Mouse (Mus musculus) adrenal gland, adult 2 months (tissue): Measurements from ENCODE around the gene Usp19. TPM values are rescaled to one million over a fixed set of nuclear protein-coding genes. Genes with fewer than 3 reads are reported as not detected.

ENCODE experiments used
- DNase-seq: peaks from one replicate; pipeline ENCODE4 v3.0.0; 2021
- polyA plus RNA-seq: library from polyadenylated mRNA; depleted of rRNA; stranded (reverse); fragments of >200 nt; gene quantifications from 2 replicates; pipeline ENCODE4 v1.2.3, GENCODE M21; 2012; rRNA removed
- total RNA-seq, 2 experiments: library from RNA; stranded (reverse); gene quantifications; 2 replicates each; pipeline ENCODE4 v1.2.3; 2021

Usp19 gene
- total and polyA plus RNA-seq, 3 experiments = 172 to 261 (median 248) TPM

DNA sequence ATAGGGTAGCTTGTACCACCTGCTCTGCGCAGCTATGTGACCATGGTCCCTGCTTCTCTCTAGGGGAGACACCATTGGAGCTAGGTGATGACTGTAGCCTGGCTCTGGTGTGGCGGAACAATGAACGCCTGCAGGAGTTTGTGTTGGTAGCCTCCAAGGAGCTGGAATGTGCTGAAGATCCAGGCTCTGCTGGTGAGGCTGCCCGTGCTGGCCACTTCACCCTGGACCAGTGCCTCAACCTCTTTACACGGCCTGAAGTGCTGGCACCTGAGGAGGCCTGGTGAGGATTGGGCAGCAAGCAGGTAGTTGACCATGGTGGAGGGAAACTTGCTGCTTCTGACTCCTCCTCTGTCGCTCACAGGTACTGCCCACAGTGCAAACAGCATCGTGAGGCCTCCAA is 8.8 kb downstream of the Usp19 start:
- DNase-seq = no peak

DNA sequence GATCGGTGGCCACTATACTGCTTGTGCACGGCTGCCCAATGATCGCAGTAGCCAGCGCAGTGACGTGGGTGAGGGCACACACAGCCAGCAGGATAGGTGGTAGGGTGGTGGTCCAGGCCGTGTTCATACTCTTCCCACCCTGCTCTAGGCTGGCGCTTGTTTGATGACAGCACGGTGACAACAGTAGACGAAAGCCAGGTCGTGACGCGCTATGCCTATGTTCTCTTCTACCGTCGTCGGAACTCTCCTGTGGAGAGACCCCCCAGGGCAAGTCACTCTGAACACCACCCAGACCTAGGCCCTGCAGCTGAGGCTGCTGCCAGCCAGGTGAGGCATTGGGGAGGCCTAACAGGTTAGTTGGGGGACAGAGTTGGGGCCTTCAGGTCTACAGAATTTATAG is 9.5 kb downstream of the Usp19 start:
- DNase-seq = no peak

DNA sequence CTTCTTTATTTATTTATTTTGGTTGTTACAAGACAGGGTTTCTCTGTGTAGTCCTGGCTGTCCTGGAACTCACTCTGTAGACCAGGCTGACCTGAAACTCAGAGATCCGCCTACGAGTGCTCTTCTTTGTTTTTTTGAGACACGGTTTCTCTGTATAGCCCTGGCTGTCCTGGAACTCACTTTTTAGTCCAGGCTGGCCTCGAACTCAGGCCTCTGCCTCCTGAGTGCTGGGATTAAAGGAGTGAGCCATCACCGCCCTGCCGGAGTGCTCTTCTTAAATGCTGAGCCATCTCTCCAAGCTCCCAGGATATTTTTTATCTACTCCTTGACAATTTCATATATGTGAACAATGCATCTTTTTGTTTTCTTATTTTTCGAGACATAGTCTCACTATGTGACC is 16.5 kb downstream of the Usp19 start:
- DNase-seq = peak; percentile 3

DNA sequence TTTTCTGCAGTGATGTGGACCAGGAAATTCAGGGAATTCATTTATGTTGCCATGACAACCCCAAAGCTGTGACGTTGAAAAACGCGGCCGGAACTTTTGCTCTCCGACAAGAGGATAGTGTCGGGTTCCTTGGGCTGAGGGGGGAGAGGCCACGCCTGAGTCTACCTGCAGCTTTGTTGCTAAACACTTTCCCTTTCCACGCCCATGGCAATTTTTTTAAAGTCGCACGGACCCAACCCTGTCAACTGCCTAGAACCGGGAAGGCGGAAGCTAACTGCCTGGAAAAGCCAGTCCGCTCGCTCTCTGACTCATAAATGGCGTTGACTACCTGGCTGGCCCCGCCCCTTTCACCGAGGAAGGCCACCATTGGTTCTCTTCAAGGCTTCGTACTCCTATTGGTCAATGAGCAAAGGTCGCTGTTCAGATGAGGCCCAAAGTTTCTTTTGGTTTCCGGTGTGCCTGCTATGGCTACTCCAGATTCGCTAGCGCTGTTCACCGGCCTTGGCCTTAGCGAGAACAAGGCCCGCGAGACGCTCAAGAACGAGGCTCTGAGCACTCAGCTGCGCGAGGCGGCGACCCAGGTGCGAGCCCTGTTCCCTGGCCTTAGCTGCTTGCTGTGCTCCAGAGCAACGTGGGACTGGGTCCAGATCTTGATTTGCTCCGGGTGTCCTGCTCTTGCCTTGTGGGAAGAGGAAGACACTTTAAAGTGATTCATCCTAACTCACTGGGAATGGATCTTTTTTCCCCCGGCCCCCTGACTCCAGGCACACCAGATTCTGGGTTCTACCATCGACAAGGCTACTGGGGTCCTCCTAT is 17.4 kb downstream of the Usp19 start, which contains the start of gene Qars:
TSS of gene Qars (plus strand) at position 88 of the 816 bp plus-strand sequence.
- DNase-seq = peak; percentile 97

DNA sequence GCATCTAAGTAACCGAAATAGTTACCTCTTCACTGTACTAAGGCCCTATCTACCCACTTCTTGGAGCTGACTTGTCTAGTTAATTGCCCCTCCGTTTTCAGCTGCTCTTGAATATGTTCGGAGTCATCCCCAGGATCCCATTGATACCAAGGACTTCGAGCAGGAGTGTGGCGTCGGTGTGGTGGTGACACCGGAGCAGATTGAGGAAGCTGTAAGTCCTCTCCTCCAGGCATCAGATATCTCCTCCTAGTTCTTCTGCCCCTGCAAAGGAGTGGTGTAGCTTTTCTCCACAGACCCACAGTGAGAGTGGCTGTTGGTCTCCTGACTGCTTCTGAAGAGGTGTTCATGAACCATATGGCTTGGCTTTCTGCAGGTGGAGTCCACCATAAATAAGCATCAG is 18.4 kb downstream of the Usp19 start:
- peak; percentile 6 for DNase-seq

DNA sequence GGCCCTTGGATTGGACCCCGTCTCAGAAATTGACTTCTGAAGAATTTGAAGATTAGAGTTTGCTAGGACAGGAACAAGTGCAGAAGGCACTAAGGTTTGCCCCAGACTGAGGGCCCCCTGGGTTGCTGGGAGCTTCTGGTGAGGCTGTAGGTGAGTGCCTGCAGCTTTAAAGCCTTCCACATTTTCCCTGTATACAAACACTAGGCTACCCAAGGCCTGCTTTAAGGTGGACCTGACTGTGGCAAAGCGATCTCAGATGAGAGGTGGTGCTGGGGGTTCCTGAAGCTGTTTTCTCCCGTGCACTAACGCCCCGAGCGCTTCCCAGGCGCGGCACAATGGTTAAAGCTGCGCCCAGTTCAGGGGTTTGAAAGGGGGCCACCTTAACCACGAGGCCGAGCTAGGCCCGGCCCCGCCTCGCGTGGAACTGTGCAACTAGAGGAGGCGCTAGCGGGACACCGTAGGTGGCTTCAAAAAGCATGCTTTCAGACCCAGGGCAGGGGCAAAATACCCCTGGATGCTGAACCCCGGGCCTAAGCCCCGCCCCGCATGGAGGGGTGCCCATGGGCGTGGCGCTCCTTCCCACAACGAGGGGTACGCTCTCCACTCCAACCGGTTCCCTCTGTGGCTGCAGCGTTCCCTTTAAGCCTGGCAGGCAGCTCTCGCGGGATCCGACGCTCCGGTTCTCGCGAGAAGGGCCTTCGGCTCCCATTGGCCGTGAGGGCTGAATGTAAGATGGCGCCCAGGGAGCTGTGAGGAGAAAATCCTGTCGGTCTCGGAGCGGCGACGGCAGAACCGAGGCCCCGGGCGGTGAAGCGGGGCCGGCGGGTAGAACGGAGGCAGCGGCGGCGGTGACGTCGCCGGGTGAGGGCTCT is 26.2 kb downstream of the Usp19 start, which contains the start of gene Qrich1:
TSS of gene Qrich1 (plus strand) at position 427 of the 872 bp plus-strand sequence.
- peak; percentile 97 for DNase-seq

DNA sequence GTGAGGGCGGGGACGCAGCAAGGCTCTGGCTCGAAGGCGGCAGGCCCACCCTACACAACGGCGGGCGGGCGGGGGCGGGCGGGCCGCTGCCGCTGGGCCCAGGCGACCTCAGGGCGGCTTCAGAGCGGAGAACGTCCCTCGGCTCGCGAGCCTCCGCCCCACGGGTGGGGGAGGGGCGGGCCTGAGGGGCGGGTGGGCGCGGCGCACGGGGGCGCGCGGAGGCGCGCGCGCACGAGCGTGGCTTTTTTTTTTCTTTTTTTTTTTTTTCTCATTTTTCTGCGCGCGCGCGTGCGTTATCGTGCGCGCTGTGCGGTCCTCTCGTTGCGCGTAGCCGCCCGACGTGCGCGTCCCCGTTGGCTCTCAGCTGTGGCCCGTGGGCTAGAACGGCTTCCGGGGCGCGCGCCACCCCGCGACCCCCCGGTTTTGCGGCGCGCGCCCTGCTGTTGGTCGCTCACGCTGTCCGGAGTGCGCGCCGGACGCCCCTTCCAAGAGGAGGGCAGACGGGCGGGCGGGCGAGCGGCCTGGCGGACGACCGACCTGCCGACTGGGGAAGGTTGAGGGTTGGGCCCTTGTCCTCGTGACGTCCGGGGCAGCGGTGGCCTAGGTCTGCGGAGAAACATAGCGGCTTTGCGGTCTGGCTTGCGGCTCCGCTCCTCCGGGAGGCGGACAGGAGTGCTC is 27.0 kb downstream of the Usp19 start:
- peak; percentile 92 for DNase-seq

DNA sequence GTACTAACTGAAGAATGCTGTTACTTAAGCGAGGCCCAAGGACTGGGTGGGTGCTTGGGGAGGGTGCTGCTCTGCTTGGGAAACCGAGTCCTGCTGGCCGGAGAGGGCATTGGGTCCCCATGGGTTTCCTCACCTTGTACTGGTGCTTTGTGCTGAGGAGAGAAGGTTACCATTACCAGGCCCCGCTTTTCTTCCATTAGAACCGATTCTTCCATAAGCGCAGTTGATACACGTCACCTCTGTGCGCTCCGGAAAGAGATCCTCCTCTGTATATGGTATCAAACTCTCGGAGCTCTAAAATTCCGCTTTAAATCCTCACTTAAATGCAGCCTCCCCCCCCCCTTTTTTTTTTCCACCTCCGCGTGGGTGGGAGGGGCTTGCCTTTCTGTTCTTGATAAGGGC is 27.5 kb downstream of the Usp19 start:
- no peak for DNase-seq

DNA sequence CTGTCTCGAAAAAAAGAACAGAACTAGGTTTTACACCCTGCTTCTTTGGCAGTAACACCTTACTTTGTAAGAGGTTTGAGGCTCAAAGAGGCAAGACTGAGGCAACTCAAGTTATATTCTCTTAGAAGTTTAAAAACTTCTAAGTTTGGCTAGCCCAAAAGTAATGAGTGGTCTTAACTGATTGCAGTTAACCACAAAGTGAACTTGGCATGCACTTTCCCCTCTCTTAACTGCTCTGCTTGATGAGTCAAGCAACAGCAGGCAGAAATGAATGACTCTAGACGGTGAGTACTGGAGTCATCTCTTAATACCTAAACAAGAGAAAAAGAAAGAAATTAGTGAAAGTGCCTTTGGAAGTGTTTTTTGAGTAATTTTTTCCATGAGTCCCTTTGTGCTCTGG is 31.2 kb downstream of the Usp19 start:
- DNase-seq = no peak

DNA sequence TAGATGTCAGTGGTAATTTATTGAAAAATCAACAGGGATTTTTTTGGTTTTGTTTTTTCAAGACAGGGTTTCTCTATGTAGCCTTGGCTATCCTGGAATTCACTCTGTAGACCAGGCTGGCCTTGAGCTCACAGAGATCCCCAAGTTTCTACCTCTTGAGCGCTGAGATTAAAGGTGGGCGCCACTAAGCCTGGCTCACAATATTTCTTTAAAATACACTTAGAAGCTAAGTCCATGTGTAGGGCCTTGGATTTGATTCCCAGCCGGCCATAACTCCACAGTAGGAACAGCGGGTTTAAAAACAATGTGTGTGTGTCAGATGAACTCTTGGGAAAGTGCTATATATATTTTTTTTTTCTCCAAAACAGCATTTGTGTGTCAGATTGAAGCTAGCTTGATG is 32.9 kb downstream of the Usp19 start:
- no peak for DNase-seq

DNA sequence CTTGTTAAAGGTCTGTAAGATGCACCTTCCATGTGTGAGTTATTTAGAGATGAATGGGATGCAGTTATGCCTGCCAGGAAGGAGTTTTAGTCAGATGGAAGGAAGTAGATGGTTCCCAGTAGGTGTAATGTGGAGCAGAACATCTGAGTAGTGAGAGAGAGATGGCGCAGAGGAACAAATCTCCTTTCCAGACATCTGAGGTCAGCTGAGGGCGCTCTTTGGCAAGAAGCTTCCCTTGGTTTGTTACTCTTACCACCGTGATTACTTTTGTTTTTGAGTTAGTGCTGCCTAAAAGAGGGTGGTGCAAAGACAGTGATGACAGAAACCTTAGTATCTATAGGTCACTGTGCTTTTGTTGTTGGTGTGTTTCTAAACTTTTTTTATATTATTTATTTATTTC is 35.0 kb downstream of the Usp19 start:
- no peak for DNase-seq

DNA sequence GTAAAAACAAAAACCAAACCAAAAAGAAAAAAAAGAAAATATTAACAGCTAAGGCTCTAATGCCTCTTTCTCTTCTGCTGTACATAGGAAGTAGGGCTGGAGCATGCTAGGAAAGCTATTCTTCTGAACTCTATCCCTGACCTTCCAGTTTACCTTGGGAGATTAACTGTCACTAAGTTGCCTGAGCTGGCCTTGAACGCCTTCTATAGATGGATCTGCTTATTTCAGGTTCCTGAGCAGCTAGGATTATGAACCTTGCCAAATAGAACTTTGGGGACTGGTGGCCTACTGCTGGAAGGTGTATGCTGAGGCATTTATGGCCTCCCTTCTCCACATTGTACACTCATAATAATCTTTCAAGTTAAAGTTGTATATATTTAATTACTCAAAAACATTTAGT is 40.6 kb downstream of the Usp19 start:
- no peak for DNase-seq

DNA sequence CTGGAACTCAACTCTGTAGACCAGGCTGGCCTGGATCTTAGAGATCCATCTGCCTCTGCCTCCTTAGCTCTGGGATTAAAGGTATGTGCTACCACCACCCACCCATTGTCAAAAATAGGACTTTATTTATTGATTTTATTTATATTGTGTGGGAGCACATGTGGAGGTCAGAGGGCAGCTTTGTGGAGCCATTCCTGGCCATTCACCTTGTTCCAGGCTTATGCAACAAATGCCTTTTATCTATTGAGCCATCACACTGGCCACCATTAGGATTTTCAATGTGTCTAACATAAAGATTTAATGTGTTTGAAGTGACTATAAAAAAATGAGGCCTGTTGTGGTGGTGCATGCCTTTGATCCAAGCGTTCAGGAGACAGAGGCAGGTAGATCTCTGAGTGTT is 41.1 kb downstream of the Usp19 start:
- no peak for DNase-seq

DNA sequence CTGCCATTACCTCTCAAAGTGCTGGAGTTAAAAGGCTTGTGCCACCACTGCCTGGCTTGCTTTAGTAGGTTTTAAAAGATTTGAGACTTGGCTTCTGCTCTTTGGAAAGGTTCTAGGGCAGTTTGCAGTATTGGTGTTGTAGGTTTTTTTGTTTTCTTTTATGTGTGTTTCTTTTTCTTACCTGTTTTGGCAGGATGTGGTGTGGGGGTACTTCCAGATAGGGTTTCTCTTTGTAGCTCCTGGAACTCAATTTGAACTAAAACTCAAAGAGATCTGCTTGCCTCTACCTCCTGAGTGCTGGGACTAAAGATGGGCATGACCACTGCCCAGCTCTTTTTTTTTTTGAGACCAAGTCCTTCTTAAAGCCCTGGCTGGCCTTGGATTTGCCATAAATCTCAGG is 50.4 kb downstream of the Usp19 start:
- no peak for DNase-seq

DNA sequence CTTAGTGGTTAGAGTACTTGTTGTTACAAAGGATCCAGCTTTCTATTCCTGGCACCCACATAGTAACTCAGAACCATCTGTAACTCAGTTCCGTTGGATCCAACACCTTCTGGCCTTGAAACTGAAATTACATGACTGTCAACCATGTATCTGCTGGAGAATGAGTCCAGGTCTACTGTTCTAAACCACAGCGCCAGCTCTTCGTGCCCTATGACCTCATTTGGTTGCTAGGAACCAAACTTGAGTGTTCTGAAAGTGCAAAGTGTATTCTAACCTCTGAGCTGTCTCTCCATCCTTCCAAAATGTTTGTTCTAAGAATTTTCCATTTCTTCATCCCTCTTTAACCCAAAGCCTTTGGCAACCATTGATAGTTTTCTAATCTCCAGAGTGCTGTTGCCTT is 55.6 kb downstream of the Usp19 start:
- no peak for DNase-seq

DNA sequence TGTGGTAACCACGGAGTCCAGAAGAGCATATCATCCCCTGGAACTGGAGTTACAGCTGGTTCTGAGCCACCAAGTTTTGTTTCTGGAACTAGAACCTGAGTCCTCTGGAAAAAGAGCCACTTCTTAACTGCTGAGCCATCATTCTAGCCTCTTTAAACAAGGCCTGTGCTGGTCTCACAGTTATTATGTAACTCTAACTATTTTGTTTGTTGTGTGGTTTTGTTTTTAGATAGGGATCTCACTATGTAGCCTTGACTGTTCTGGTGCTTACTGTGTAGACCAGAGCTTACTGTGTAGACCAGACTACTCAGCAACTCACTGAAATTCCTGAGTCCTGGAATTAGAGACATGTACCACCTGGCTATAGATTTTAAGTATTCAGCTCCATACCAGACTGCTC is 56.5 kb downstream of the Usp19 start:
- no peak for DNase-seq

Other genes starting within 250 kb of the Usp19 start
- gene Dag1, start 226.6 kb upstream of the Usp19 start, total RNA-seq = 100 to 1,000 TPM; 143 to 148 TPM
- 59.3 and 86.5 TPM in 2 replicates for gene Dag1, start 226.6 kb upstream of the Usp19 start, polyA plus RNA-seq
- 10 to 100 TPM; 17.5 to 24.9 TPM for gene Nicn1, start 200.2 kb upstream of the Usp19 start, total RNA-seq
- 16.6 and 18.8 TPM in 2 replicates for gene Nicn1, start 200.2 kb upstream of the Usp19 start, polyA plus RNA-seq
- gene Amt, start 193.7 kb upstream of the Usp19 start, total RNA-seq = 1 to 10 TPM; 3.3 to 5.5 TPM
- gene Amt, start 193.7 kb upstream of the Usp19 start, polyA plus RNA-seq = 2.2 and 2.6 TPM in 2 replicates
- gene Rhoa, start 184.5 kb upstream of the Usp19 start, total RNA-seq = 100 to 1,000 TPM; 355 to 363 TPM
- gene Rhoa, start 184.5 kb upstream of the Usp19 start, polyA plus RNA-seq = 169 and 187 TPM in 2 replicates
- gene Tcta, start 184.4 kb upstream of the Usp19 start, total RNA-seq = 10 to 100 TPM; 31.3 to 56.7 TPM
- gene Tcta, start 184.4 kb upstream of the Usp19 start, polyA plus RNA-seq = 42.8 and 46.3 TPM in 2 replicates
- 100 to 1,000 TPM; 694 to 927 TPM for gene Gpx1, start 151.7 kb upstream of the Usp19 start, total RNA-seq
- gene Gpx1, start 151.7 kb upstream of the Usp19 start, polyA plus RNA-seq = 1,573 and 1,924 TPM in 2 replicates
- gene Usp4, start 142.7 kb upstream of the Usp19 start, total RNA-seq = 100 to 1,000 TPM; 100 to 122 TPM
- gene Usp4, start 142.7 kb upstream of the Usp19 start, polyA plus RNA-seq = 47.0 and 52.3 TPM in 2 replicates
- 1 to 10 TPM in 1 of 2 experiments, under 1 TPM in 1; 0.52 to 1.8 TPM for gene 1700102P08Rik, start 97.8 kb upstream of the Usp19 start, total RNA-seq
- gene 1700102P08Rik, start 97.8 kb upstream of the Usp19 start, polyA plus RNA-seq = 0.37 and 0.86 TPM in 2 replicates
- gene Ccdc36, start 62.1 kb upstream of the Usp19 start, total RNA-seq = not detected
- not detected in 2 replicates for gene Ccdc36, start 62.1 kb upstream of the Usp19 start, polyA plus RNA-seq
- not detected for gene BC048562, start 54.1 kb upstream of the Usp19 start, total RNA-seq
- not detected in 2 replicates for gene BC048562, start 54.1 kb upstream of the Usp19 start, polyA plus RNA-seq
- 10 to 100 TPM; 27.8 to 46.5 TPM for gene Ccdc71, start 30.1 kb upstream of the Usp19 start, total RNA-seq
- 23.0 and 28.1 TPM in 2 replicates for gene Ccdc71, start 30.1 kb upstream of the Usp19 start, polyA plus RNA-seq
- 10 to 100 TPM; 19.4 to 24.5 TPM for gene Klhdc8b, start 29.0 kb upstream of the Usp19 start, total RNA-seq
- 73.1 and 81.9 TPM in 2 replicates for gene Klhdc8b, start 29.0 kb upstream of the Usp19 start, polyA plus RNA-seq
- 100 to 1,000 TPM in 1 of 2 experiments, 10 to 100 TPM in 1; 94.0 to 107 TPM for gene Lamb2, start 10.9 kb upstream of the Usp19 start, total RNA-seq
- 136 and 150 TPM in 2 replicates for gene Lamb2, start 10.9 kb upstream of the Usp19 start, polyA plus RNA-seq
- gene Qars, start 17.1 kb downstream of the Usp19 start, total RNA-seq = 100 to 1,000 TPM; 186 to 192 TPM
- 173 and 186 TPM in 2 replicates for gene Qars, start 17.1 kb downstream of the Usp19 start, polyA plus RNA-seq
- 100 to 1,000 TPM; 105 to 126 TPM for gene Qrich1, start 26.2 kb downstream of the Usp19 start, total RNA-seq
- gene Qrich1, start 26.2 kb downstream of the Usp19 start, polyA plus RNA-seq = 119 and 129 TPM in 2 replicates
- 100 to 1,000 TPM in 1 of 2 experiments, 10 to 100 TPM in 1; 75.6 to 123 TPM for gene Impdh2, start 69.7 kb downstream of the Usp19 start, total RNA-seq
- 93.8 and 121 TPM in 2 replicates for gene Impdh2, start 69.7 kb downstream of the Usp19 start, polyA plus RNA-seq
- gene Ndufaf3, start 76.8 kb downstream of the Usp19 start, total RNA-seq = 10 to 100 TPM; 60.7 to 68.7 TPM
- gene Ndufaf3, start 76.8 kb downstream of the Usp19 start, polyA plus RNA-seq = 76.7 and 98.4 TPM in 2 replicates
- 10 to 100 TPM; 67.2 to 70.7 TPM for gene Dalrd3, start 79.3 kb downstream of the Usp19 start, total RNA-seq
- 325 and 372 TPM in 2 replicates for gene Dalrd3, start 79.3 kb downstream of the Usp19 start, polyA plus RNA-seq
- 100 to 1,000 TPM in 1 of 2 experiments, 10 to 100 TPM in 1; 91.5 to 126 TPM for gene Wdr6, start 88.1 kb downstream of the Usp19 start, total RNA-seq
- gene Wdr6, start 88.1 kb downstream of the Usp19 start, polyA plus RNA-seq = 132 and 151 TPM in 2 replicates
- 1 to 10 TPM; 7.1 to 8.3 TPM for gene P4htm, start 107.1 kb downstream of the Usp19 start, total RNA-seq
- 14.7 and 17.2 TPM in 2 replicates for gene P4htm, start 107.1 kb downstream of the Usp19 start, polyA plus RNA-seq
- gene Arih2, start 158.8 kb downstream of the Usp19 start, total RNA-seq = 10 to 100 TPM; 52.0 to 74.6 TPM
- gene Arih2, start 158.8 kb downstream of the Usp19 start, polyA plus RNA-seq = 19.7 and 23.9 TPM in 2 replicates
- 100 to 1,000 TPM; 123 to 170 TPM for gene Slc25a20, start 171.5 kb downstream of the Usp19 start, total RNA-seq
- gene Slc25a20, start 171.5 kb downstream of the Usp19 start, polyA plus RNA-seq = 38.0 and 46.7 TPM in 2 replicates
- gene Prkar2a, start 198.7 kb downstream of the Usp19 start, total RNA-seq = 10 to 100 TPM; 28.1 to 43.7 TPM
- 12.1 and 14.6 TPM in 2 replicates for gene Prkar2a, start 198.7 kb downstream of the Usp19 start, polyA plus RNA-seq